Mouse (Mus musculus) urinary bladder, postnatal 36 days (tissue): Measurements from ENCODE around the gene Chchd5.

ENCODE experiments used
- DNase-seq, 2 experiments: peaks; one replicate each; pipeline ENCODE4 v3.0.0; 2022; ENCODE audit warnings: low spot score in 2 of 2, mixed read lengths in 1 of 2

Gene Chchd5

DNA sequence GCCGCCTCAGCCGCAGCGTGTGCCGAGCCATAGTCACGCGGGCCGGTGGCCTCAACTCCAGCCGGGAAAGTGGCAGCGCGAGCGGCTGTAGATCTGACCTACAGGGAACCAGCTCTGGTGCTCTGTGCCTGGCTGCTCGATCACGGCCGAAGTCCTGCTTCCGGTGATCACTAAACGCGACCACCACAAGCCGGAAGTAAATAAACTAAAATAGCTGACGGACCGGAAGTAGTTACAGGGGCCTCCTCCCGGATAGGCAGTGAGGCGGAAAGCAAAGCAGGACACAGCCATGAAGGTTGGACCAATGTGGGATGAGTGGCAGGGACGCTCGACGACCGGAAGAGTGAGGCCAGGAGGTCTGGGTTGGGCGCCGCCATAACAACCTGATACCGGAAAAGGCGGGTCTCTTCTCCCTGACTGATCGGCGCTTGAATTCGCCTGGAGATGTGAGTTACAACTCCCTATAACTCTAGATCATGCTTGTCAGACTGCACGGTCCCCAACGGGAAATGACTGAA, at the start of gene Chchd5:
Chchd5 (plus strand) TSS at position 289 of the 518 bp plus-strand sequence.
- peak; percentile 85 to 92 for DNase-seq

DNA sequence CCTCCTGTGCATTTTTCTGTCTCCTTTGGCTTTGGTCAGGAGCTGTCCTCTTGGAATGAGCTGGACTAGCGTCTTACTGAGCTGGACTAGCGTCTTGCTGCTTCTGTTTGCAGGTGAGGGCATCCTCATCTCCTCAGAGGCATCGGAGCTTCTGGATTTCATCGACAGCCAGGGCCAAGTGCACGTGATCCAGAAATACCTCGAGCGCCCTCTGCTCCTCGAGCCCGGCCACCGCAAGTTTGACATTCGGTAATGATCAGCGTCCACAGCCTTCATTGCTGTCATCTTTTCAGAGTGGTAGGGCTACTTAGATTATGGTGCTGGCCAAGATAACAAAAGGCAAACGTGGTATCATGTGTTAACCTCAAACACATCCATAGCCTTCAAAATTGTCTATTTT, 48.4 kb upstream of the Chchd5 start:
- no peak for DNase-seq

DNA sequence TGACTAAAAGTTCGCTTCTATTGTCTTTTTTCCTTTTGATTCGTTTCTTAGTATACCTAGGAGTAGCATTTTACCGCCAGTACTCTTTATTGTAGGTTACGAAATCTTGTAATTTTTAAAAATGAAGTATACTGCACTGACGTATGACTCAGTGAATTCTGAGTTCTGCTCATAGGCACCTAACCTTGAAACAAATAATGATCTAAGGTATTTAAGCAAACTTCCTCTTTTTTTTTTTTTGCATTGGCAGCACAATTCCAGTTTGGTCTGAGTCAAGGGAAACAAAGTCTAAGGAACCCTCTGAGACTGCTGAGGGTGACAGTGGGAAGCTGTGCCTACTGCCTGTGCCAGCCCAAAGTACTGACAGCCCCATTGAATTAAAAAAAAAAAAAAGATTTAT, 46.0 kb upstream of the Chchd5 start:
- no peak for DNase-seq

DNA sequence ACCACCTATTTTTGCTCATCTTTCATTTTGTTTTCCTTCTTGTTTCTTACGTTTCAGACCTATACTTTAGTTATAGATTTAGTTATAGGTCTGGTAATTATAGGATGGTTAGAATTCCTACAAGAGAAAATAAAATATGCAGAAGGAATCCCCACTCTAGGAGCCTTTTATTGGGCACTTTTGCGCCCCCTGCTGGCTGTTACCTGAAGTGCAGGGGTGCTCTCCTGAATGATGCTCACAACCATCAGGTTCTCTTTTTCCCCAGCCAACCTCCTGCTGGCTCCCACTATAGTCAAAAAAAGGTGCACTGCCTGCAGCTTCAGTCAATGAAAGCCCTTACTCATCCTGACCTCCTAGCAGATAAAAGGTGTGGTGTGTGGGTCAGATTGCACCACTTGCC, 44.5 kb upstream of the Chchd5 start:
- no peak for DNase-seq

DNA sequence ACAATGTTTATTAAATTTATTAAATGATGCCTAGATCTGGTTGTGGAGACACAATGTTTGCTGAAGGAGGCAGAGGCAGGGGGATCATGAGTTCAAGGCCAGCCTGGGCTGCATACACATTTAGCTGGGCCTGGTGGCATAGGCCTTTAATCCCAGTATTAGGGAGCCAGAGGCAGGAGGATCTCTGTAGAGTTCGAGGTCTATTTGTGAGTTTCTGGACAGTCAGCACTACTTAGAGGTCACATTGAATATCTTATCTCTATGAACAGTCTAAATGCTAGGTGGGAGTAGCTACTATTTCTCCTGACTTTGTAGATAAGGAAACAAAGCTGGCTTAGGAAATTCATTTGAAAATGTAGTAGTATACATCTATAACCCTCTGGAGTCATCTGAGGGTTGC, 42.0 kb upstream of the Chchd5 start:
- no peak for DNase-seq

DNA sequence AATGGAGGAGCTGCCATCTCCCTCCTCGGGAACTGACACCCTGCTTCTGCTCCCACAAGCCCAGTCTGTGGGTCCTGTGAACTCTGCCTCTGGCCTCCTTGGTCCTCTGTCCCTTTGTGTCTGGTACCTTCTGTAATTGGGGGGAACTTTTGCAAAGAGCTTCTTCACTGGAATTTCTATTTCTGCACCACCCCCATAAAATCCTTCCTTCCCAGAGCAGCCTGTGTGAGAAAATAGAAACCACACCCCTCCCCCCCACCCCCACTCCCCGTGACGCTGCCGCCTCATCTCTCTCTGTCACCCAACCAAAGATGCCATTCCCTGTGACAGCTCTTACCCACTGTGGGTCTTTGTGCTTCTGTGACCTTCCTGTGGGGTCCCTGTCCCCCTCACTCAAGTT, 39.1 kb upstream of the Chchd5 start:
- no peak for DNase-seq

DNA sequence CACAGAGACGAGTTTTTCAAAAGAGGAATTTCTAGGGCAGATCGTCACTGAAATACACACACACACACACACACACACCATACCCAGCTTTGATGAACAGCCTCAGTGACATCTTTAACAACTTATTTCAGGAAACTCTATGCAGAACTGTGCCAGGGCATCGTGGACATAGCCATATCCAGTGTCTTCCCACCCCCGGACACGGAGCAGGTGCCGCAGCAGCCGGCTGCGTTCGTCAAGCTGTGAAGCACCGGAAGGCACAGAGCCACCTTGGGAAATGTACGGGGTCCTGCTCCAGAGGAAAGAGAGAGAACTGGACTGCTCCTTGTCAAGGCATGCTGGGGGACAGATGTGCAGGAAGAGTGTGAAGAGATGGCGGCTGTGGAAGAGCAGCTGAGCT, 36.7 kb upstream of the Chchd5 start:
- no peak for DNase-seq

DNA sequence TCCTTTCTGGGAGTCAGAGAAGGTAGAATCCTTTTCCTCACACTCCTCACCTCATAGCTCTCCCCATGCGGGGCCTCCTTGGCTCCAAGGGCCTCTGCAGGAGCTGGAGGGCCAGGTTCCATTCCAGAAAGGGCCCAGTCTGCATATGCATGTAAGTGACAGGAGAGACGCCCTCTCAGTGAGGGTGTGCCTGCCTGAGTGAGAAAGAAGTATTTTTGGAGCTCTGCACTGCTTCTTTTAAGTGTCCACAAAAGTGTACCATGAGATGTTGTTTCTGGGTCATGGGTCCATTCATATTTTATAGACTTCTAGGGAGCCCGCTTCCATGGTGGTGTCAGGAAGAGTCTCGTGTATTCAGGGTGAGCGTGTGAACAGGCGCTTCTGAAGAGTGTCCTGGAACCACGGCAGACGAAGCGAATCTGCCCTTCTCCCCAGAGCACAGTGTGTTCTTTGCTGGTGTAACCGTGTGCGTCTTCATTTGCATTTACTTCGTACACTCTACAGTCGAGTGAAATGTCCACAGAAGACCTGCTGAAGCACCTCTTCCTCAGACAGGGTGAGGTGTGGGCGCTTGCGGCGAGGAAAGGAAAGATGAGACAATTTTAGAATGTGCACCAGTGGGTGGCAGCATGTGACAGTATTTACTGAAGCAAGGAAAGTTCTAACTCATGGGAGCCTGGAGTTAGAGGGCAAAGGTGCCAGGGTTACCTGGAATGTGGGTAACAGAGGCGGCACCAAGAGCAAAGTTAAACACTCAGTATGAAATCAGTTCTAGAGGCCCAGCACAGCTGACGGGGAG, 35.4 kb upstream of the Chchd5 start:
- DNase-seq: no peak

DNA sequence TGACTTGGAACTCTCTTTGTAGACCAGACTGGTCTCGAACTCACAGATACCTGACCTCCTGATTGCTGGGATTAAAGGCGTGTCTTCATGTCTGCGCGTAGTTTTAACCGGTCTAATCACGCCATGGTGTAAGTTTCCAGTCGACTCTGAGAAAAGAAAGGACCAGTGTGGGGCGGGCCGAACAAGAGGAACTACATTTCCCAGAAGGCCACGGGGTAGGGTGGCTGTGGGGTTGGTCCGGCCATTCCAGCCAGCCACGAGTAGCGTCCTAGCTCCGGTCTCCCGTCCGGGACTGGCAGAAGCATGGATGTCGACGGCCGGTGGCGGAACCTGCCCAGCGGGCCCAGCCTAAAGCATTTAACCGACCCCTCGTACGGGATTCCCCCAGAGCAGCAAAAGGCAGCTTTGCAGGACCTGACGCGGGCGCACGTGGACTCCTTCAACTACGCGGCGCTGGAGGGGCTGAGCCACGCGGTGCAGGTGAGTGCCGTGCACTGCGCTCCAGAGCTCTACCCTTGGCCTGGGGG, 28.7 kb upstream of the Chchd5 start, which contains the start of gene Polr1b:
Polr1b (plus strand) TSS at position 212 of the 527 bp plus-strand sequence.
- peak; percentile 89 to 94 for DNase-seq

DNA sequence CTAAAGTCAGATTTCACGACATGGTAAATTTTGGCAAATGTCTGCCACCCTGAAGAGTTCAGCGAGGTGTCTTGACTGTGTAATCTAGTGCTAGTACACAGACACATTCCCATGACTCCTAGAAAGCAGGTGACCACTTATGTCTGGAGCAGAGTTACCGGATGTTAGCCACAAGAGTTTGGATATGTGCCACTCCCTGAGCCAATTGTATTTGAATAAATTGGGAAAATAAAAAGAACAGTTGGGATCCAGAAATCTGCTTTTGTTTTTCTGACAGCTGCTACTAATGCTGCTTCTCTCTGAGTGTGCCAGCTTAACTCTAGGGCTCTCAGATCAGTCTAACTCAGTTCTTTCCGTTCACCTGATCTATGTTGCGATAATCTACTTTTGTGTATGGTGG, 16.6 kb upstream of the Chchd5 start:
- DNase-seq: no peak

DNA sequence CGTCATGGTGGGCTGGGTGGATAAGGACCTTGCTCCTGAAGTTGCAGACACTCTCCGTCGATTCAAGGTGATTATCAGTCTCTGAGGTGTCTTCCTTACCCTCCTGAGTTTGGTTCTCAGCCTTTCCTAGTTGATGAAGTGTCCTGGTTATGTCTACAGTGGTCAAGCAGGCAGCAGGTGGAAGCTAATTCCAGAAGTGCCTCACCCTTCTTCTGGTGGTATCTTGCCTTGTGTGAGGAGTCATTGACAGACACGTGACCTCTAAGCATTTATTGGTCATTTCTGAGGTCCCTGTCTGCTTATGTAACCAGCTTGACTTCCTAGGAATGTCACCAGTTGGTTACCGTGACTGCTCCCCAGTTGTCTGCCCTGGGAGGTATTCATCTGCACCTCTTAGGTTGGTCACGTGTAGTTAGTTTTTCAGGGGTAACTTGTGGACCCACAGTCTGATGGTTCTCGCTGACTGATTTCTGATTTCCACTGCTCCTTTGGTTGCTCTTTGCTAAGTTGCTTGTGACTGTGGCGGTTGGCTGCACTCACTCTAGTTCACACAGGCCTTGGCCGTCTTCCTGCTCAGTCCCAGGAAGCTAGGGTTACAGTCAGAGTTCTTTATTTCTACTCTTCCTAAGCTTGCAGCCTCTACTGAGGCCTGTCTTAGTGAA, 13.7 kb upstream of the Chchd5 start:
- DNase-seq: no peak

DNA sequence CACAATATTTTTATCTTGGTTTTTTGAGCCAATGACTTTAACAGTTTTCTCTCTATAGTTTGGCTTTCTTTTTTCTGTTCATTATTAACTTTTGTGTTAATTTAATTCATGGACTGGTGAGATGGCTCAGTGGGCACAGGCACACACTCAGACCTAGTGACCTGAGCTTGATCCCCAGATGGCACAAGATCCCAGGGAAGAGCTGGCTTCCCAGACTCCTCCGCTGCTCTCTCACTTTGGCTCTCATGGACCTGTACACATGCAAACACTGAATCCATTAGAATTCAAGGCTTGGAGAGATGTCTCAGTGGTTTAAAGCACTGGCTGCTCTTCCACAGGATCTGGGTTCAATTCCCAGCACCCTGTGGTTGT, 13.1 kb upstream of the Chchd5 start:
- DNase-seq: no peak

DNA sequence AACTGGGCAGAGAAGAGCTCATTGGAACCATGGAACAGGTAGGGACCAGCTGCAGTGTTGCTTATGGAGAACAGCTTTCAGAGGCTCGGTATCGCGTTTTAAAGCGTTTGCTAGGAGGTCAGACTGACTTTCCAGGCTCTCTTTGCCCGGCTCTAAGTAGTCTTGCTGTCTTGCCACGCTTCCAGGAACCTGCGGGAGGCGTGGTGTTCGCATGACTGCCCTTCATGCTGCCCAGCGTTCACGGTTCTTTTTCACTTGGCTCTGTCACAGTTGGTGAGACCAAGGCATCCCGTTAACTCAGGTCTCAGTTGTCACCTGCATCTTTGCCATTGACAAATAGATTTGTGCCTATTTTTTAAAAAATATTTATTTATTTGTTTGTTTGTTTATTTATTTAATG, 11.4 kb upstream of the Chchd5 start:
- DNase-seq: no peak

DNA sequence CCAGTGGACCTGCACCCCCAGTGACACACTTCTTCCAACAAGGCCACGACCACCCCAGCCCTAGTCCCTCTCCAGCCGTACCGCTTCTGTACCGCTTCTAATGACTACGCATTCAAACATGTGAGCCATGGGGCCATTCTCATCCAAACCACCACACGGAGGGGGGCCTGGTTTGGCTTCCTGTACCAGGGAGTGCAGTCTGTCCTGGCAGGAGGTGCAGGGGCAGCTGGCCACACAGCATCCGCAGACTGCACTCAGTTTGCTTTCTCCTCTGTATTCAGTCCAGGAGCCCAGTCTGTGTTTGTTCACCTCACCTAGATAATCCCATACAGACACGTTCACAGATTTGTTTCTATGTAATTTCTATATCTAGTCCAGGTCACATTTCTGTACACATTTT, 7.5 kb upstream of the Chchd5 start:
- DNase-seq: no peak

DNA sequence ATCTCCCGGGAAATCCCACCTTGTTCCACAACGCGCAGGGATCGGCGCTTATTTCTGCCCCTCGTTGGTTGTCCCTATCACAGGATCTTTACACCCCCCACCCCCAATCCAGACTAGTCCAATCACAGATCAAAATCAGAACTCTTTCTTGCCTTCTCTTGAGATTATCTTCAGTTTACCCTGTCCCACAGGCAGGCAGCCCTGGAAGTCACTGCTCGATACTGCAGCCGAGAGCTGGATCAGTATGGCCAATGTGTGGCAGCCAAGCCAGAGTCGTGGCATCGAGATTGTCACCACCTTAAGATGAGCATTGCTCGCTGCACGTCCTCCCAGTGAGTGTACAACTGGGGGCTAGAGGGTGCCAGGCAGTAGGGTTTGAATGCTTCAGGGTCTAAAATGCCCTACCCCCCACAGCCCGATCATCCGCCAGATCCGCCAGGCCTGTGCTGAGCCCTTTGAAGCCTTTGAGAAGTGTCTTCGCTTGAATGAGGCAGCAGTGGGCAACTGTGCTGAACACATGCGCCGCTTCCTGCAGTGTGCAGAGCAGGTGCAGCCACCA, 566 bp downstream of the Chchd5 start:
- DNase-seq: no peak

DNA sequence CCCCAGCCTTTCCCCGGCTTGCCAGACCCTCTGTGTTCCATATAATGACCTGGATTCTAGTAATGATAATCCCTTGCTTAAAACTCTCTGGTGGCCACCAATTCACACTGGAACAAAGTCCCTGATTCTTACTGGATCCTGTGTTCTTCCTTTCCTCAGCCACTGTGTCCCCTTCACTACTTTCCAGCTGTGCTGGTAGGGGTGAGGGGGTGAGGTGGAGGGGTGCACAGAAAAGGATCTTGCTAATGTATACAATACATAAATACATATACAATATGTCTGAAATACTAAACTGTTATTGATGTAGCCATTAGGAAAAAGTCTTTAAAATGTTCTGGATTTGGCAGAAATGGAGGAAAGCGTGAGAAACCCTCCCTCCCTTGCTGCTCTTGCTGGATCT, 1.3 kb downstream of the Chchd5 start:
- DNase-seq: no peak

DNA sequence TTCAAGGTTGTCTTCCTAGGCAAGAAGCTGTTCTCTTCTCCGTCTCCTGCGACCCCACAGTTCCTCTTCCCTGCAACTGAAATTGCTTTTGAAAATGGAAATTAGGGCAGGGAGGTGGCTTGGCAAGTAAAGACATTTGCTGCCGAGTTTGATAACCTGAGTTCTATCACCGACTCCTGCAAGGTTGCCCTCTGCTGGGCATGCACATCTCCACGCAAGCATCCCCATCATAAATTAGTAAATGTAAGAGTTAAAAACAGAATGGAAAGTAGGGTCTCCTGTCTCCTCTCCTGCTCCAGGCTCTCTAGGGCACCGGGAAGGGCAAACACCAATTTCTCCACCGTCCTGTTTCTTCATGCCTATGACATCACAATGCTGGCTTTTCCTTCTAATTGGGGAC, 2.7 kb downstream of the Chchd5 start:
- no peak for DNase-seq

DNA sequence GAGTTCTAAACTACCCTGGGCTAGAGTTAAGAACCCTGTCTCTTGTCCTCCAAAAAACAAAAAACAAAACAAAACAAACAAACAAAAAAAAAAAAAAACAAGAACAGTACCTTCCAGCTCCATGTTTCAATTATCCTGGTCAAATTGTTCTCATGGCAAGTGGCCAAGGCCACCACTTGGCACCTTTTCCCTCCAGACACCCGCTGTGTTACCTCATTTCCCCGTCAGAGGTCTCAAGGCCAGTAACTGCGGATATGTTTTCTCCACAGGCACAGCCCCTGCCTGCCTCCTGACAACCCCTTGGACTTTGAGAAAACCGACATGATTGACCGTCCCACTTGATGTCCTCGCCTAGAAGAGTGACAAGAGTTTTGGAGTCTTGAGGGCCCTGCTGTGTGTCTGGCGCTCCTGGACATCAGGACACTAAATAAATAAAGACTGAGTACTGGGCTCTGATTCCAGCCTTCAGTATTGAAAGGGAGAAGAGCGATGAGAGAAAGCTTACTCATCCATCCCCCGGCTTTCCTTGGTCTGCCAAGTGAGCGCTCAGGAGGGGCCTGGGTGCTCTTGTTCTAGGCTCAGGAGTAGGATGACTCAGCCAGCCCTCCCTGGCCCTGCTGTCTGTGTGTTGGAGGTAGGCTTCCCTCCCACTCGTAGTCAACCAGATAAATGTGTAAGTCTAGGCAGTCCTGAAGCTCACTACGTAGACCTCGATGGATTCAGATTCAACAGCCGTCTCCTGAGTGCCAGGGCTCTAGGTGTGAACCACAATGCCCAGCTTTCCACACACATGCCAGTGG, 3.7 kb downstream of the Chchd5 start:
- no peak for DNase-seq

DNA sequence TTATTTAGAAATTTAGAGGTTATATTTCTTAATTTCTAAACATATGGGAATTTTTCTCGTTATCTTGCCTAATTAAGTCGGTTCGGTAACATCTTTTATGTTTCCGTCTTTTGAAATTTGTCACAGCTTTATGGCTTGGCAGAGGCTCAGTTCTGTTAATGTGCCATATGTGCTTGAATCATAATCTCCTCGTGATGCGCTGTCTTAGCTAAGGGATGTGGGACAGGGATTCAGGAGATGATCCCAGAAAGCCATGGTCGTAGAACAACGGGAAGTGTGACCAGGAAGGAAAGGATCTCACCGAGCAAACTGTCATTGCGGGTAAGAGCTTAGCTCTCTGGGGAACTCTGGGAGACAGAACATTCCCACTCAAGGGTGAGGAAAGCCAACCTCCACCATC, 10.4 kb downstream of the Chchd5 start:
- DNase-seq: no peak

DNA sequence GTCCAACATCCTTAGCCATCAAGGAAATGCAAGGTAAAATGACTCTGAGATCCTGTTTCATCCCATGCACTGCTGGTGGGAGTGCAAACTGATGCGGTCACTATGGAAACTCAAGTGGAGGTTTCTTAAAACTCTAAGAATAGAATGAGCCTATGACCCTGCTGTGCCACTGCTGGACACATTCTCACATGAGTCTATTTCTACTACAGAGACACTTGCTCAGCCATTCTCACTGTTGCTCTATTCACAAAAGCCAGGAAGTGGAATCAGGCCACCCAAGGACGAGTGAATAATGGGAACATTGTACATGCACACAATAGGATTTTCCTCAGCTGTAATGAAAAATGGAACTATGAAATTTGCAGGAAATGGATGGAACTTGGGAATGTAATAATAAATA, 19.3 kb downstream of the Chchd5 start:
- DNase-seq: no peak

DNA sequence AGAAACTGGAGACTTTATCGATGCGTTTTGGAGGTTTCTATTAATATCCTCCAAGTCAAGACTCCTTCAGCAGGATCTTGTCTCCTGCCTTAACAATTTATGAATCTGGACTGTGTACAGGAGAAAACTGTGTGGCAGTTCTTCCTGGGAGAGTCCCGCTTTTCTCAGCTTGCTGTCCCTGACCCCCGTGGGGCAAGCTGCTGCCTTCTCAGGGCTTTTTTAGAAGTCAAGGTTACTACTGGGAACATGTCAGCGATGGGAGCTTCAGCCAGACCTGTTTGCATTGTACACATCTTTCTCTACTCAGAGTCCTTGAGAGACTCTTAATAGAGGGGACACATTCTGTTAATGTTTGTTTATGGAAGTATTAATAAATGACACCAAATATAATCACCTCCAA, 20.9 kb downstream of the Chchd5 start:
- DNase-seq: no peak

DNA sequence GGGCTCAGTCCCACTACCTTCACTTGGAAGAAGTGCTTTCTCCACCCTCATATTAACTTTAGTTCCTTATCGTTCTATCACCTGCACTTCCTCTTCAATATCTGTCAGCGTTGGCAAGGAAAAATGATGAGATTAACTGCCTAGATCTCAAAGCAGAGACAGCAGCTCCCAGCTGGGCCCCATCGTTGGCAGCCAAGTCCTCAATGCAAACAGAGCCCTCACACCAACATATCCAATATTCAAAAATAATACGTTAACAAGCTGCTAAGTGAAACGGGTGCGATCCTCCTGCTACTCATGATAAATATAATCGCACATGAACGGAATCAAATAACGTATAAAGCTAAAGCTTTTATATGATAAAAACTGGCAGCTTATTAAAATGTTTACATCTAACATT, 21.6 kb downstream of the Chchd5 start:
- no peak for DNase-seq
